Mouse (Mus musculus) left cerebral cortex, postnatal 10 days (tissue): ENCODE data around the gene Rnaseh2c. TPM values are rescaled to one million over a fixed set of nuclear protein-coding genes. Genes with fewer than 3 reads are reported as not detected.

Experiments
- DNase-seq, 2 experiments: peaks; one replicate each; pipeline ENCODE4 v3.0.0; 2021 to 2022; ENCODE audit warnings: low spot score in 2 of 2, mixed read lengths in 1 of 2; ENCODE audit errors: extremely low spot score in 1 of 2
- intact Hi-C: fragments of 180-260 bp; cut with DNase I; formaldehyde crosslinking; loops from one replicate; pipeline ENCODE4 v1.15.1; 2025
- total RNA-seq, 2 experiments: library from RNA; stranded (reverse); gene quantifications; 2 replicates each; pipeline ENCODE4 v1.2.3; 2021

Rnaseh2c gene
- total RNA-seq, 2 experiments from 2014 or later, result 68.2 to 71.7 TPM

DNA sequence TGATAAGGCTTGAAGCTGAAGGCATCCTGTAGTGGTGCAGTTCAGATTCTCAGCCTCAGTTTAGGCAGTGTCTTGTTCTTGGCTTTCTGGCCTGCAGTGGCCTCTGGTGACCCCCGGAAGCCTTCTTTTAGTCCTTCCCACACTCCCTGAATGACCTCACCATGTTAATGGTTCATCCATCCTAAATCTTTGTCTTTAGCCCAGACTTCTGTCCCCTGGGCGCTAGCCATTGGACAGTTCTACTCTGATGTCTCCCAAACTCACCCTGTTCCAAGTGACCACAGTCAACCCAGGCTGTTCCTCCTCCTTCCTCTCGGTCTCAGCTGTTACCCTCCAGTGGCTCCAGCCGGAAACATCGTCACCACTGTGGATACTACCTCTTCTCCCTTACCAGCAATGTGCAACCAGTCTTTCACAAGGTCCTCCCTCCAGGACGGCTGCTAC, 47.6 kb downstream of the Rnaseh2c start:
- no peak for DNase-seq
- intact Hi-C loops, result no loop called here

DNA sequence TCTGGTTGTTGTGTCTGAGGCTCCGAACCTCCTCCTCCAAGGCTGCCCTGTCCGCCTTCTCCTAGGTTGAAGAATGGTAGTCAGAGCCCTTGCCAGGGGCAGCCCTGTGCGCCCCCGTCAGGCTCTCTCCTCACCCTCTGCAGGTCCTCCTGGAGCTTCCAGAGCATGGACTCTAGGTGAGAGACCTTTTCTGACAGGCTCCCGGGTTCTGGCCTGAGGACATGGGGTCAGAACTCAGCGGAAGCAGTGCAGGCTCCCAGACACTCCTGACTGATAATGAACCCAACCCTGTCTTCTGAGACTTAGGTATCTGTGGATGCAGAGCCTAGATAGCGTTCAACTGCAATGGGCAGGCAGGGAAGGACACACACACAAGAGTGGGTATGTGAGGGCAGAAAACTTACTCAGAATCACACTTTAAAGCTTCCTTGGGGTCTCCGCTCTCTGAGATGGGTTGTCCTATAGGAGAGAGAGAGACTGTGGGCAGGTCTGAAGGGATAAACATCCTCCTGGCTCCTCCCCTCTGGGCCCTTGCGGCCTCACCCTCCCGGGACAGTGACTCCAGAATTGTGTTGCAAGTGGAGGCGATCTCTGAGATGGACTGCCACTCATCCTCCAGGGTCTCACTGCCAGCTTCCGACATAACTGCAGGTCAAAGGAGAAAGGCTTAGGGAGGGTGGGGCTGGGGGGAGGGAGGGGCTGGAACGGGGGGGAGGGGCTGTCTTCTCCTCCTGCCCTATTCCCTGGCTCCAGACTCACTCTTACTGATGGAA, 50.0 kb downstream of the Rnaseh2c start:
- no peak for DNase-seq
- intact Hi-C loops, result no loop called here

DNA sequence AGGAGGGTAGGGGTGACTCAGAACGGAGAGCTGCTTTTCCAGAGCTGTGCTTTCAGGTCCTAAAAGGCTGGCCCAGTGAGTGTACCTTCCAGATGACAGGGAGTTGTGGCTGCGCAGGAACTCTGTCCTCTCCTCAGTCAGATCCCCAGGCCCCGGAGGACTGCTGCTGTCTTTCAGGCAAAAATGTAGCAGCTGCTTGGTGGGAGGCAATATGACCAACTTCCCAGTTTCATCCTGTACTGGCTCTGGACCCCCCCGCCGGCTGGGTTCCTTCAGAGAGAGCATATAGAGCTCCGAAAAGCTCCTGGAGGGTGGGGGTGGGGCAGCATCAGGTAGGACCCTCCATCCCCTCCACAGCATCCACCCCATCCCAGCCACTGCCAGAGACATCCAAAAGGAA, 50.9 kb downstream of the Rnaseh2c start:
- no peak for DNase-seq
- intact Hi-C loops, result no loop called here

DNA sequence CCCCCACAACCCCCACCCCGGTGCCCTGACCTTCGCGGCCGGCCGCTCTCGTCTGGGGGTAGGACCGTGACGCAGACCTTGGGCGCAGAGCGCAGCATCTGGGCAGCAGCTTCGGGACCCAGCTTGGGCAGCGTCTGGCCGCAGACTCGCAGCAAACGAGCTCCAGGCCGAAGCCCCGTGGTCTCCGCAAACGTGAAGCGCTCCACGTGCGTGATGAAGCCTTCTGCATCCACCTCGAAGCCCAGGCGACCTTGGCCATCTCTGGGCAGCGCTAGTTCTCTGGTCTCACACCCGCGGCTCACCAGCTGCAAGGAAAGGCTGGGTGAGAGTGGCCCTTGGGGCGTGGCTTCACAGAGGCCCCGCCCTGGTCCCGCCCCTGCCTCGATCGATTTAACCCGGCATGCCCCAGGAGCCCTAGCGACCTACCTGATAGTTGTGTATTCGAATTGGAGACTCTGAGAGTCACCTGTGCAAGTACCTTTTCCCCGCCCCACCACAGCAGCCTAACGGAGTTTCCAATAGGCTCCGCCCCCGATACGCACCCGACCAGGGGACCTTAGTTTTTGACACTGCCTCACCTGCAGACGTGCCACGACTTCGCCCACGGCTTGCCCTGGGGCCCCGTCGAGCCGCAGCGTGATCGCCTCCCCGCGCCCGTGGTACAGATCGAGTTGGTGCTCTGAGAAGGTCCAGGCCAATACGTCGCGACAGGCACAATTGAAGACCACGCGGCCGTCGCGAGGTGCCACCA, 52.5 kb downstream of the Rnaseh2c start:
- intact Hi-C loops, result no loop called here

DNA sequence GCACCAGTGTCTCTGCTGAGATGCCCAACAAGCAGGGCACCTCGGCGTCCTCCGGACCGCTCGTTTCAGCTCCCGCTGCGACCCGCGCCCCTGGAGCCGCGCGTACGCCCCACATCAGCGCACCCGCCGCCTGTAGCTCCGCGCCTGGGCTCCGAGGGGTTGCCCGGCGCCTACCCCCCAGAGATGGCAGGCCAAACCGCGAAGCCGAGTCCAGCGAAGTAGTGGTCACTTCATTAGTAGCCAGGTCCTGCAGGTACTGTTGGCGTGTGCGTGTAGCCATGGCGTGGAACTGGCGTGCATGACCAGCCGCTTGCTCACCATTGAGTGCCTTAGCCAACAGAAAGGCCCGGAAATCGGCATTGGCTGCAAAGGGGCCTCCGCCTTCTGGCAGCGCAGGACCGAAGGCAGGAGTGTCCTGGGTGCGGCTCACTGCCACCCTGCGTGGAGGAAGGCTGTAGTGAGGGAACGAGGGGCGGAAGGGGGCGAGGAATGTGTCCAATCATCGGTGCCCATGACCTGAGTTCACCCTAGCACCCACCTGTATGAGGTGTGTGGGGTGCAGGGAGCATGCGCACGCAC, 53.1 kb downstream of the Rnaseh2c start:
- intact Hi-C loops, result no loop called here
- no peak for DNase-seq

More for the DNA sequence above, 52.5 kb downstream of the Rnaseh2c start:
- DNase-seq, result no peak

Other genes starting within 250 kb of the Rnaseh2c start
- gene Eif1ad, start 235.1 kb upstream of the Rnaseh2c start, total RNA-seq, result 10 to 100 TPM; 30.0 to 31.0 TPM
- 100 to 1,000 TPM; 113 to 124 TPM for gene Banf1, start 234.7 kb upstream of the Rnaseh2c start, total RNA-seq
- 10 to 100 TPM; 80.1 to 97.5 TPM for gene Sart1, start 213.2 kb upstream of the Rnaseh2c start, total RNA-seq
- gene Tsga10ip, start 199.3 kb upstream of the Rnaseh2c start, total RNA-seq, result not detected
- 100 to 1,000 TPM; 188 to 190 TPM for gene Drap1, start 176.9 kb upstream of the Rnaseh2c start, total RNA-seq
- gene AI837181, start 176.7 kb upstream of the Rnaseh2c start, total RNA-seq, result 10 to 100 TPM; 60.0 to 65.6 TPM
- not detected for gene Fosl1, start 154.3 kb upstream of the Rnaseh2c start, total RNA-seq
- gene Ccdc85b, start 144.0 kb upstream of the Rnaseh2c start, total RNA-seq, result 10 to 100 TPM; 21.9 to 24.0 TPM
- 10 to 100 TPM; 89.9 to 90.4 TPM for gene Fibp, start 141.3 kb upstream of the Rnaseh2c start, total RNA-seq
- 1 to 10 TPM; 2.5 to 4.9 TPM for gene Ctsw, start 133.4 kb upstream of the Rnaseh2c start, total RNA-seq
- gene Efemp2, start 127.9 kb upstream of the Rnaseh2c start, total RNA-seq, result 10 to 100 TPM; 18.3 to 18.6 TPM
- 10 to 100 TPM; 32.2 to 33.3 TPM for gene Mus81, start 113.5 kb upstream of the Rnaseh2c start, total RNA-seq
- 1,000 to 10,000 TPM; 1,943 to 1,967 TPM for gene Cfl1, start 111.4 kb upstream of the Rnaseh2c start, total RNA-seq
- 1 to 10 TPM; 4.8 to 5.4 TPM for gene 1700020D05Rik, start 98.1 kb upstream of the Rnaseh2c start, total RNA-seq
- gene Snx32, start 91.3 kb upstream of the Rnaseh2c start, total RNA-seq, result 10 to 100 TPM; 76.9 to 77.8 TPM
- not detected for gene Ovol1, start 41.2 kb upstream of the Rnaseh2c start, total RNA-seq
- 1 to 10 TPM; 8.3 to 9.2 TPM for gene Ap5b1, start 33.8 kb upstream of the Rnaseh2c start, total RNA-seq
- 10 to 100 TPM; 70.9 to 79.7 TPM for gene Kat5, start 8.4 kb downstream of the Rnaseh2c start, total RNA-seq
- gene Rela, start 35.6 kb downstream of the Rnaseh2c start, total RNA-seq, result 10 to 100 TPM; 21.3 to 21.9 TPM
- gene Sipa1, start 61.8 kb downstream of the Rnaseh2c start, total RNA-seq, result 10 to 100 TPM; 24.6 to 26.5 TPM
- gene Map3k11, start 86.9 kb downstream of the Rnaseh2c start, total RNA-seq, result 10 to 100 TPM; 11.9 to 14.3 TPM
- 10 to 100 TPM; 69.0 to 82.7 TPM for gene Pcnx3, start 87.0 kb downstream of the Rnaseh2c start, total RNA-seq
- not detected for gene Kcnk7, start 102.5 kb downstream of the Rnaseh2c start, total RNA-seq
- 10 to 100 TPM; 50.4 to 52.0 TPM for gene Ehbp1l1, start 124.4 kb downstream of the Rnaseh2c start, total RNA-seq
- gene Fam89b, start 127.8 kb downstream of the Rnaseh2c start, total RNA-seq, result 10 to 100 TPM; 46.6 to 47.6 TPM
- 10 to 100 TPM; 19.9 to 21.4 TPM for gene Ltbp3, start 139.0 kb downstream of the Rnaseh2c start, total RNA-seq
- 10 to 100 TPM; 79.4 to 82.8 TPM for gene Scyl1, start 169.5 kb downstream of the Rnaseh2c start, total RNA-seq